Mouse (Mus musculus) olfactory bulb, adult 2 months (tissue): Measurements from ENCODE around the gene Mtcl1.

Experiments used
- CTCF ChIP-seq: fragments of 200-500 bp; IDR thresholded peaks from 2 replicates; pipeline ENCODE4 v1.5.1; 2012; ENCODE audit warnings: low read depth, mild to moderate bottlenecking, low read length, moderate library complexity; ENCODE audit not compliant: insufficient read depth
- POLR2A ChIP-seq: fragments of 200-500 bp; IDR thresholded peaks from 2 replicates; pipeline ENCODE4 v1.6.1; 2012; ENCODE audit warnings: mild to moderate bottlenecking, low read depth, low read length, moderate library complexity; ENCODE audit not compliant: insufficient read depth

- no peak for TF ChIP-seq CTCF
- no peak for TF ChIP-seq POLR2A
Observed at GRCm38 (mm10) chr17:66340798-66341197, 108.8 kb downstream of the Mtcl1 start.
